ENCODE assay signal across 10 mouse cellular contexts in genomic region chr19:36809476-36810168, GRCm38 (mm10). TPM values are rescaled to one million over a fixed set of nuclear protein-coding genes. Genes with fewer than 3 reads are reported as not detected.
A peak's percentile ranks its signal among the peaks of the same experiment; 100 is the strongest.
DNase-seq lines count a peak whose midpoint lies in the region; ATAC-seq and TF ChIP-seq lines count a peak whose summit lies in the region.
"Had no signal": no experiment of that assay in that cellular context is flagged by ENCODE, and none has a peak within 500 bp of the region (broad histone marks: within the 10 kb centered on the region; RNA-seq: fewer than 3 reads in every experiment).

No protein-coding gene starts in this region.

- no peak overlapping the region for H3K4me2 ChIP-seq in liver, embryonic 13.5 days

- no peaks in the 10 kb centered on the region for H3K27me3 ChIP-seq in liver, embryonic 13.5 days
- H3K27me3 ChIP-seq in forebrain, embryonic 10.5 days (ENCODE audit: poor library complexity, severe bottlenecking) = no peaks in the 10 kb centered on the region
- H3K27me3 ChIP-seq: liver, embryonic 15.5 days had no signal

- ATAC-seq in liver, embryonic 13.5 days (ENCODE audit: low read depth) = peak; percentile 58; the same call in 1 of the 2 replicates

- peak overlapping the region; percentile 74 for H3K27ac ChIP-seq in left cerebral cortex, adult 2 months
- no peak overlapping the region for H3K27ac ChIP-seq in liver, embryonic 13.5 days
- H3K27ac ChIP-seq in forebrain, embryonic 10.5 days = no peak overlapping the region

- no peak for TF ChIP-seq CTCF in left cerebral cortex, adult 2 months (IDR thresholded peaks at IDR 0.05)

- intact Hi-C loops in left cerebral cortex, adult 2 months (cut with DNase I) = loop anchor here (5.0 kb wide), 1 partner anchor 337 kb away; no protein-coding TSS in a partner anchor

- H3K4me1 ChIP-seq in liver, embryonic 13.5 days (replicated peaks) = 0 out of 2 replicates have a peak, but pooled peaks cover 6% of the 10 kb centered on the region
- peaks cover 8% of the 10 kb centered on the region for H3K4me1 ChIP-seq in forebrain, embryonic 10.5 days

- H3K9me3 ChIP-seq in liver, embryonic 13.5 days (replicated peaks) = no peaks in the 10 kb centered on the region
- no peaks in the 10 kb centered on the region for H3K9me3 ChIP-seq in forebrain, embryonic 10.5 days
- H3K9me3 ChIP-seq: liver, embryonic 15.5 days had no signal

- H3K4me3 ChIP-seq in left cerebral cortex, adult 2 months = no peak overlapping the region
- H3K4me3 ChIP-seq in liver, embryonic 13.5 days (replicated peaks) = no peak overlapping the region
- H3K4me3 ChIP-seq in forebrain, embryonic 10.5 days = no peak overlapping the region
- H3K4me3 ChIP-seq: liver, embryonic 15.5 days had no signal

- H3K36me3 ChIP-seq in liver, embryonic 13.5 days = no peaks in the 10 kb centered on the region
- no peaks in the 10 kb centered on the region for H3K36me3 ChIP-seq in forebrain, embryonic 10.5 days (replicated peaks)
- H3K36me3 ChIP-seq: liver, embryonic 15.5 days had no signal

- no peak overlapping the region for H3K9ac ChIP-seq in liver, embryonic 13.5 days
- H3K9ac ChIP-seq: liver, embryonic 15.5 days had no signal

- DNase-seq in left cerebral cortex, adult 2 months (ENCODE audit: extremely low spot score in 1 of 2, low spot score in 2 of 2) = no peak
- DNase-seq in left cerebral cortex, adult 9 months (ENCODE audit: low spot score in 2 of 2) = no peak
- peak; percentile 59 for DNase-seq in brain, adult 2 months (ENCODE audit: low read depth, low spot score)
- peak; percentile 55 for DNase-seq in kidney, adult 18-20 months
- DNase-seq in liver, embryonic 13.5 days = no peak
- no peak for DNase-seq in urinary bladder, adult 2 months (ENCODE audit: low spot score)
- no peak for DNase-seq in forebrain, embryonic 10.5 days (ENCODE audit: extremely low spot score, low spot score)
- DNase-seq: cerebellum, adult 9-10 months; gastrocnemius, postnatal 25 days had no signal

- 32% methylated on average over 12 of the region's 12 CpGs for WGBS in liver, embryonic 13.5 days (ENCODE audit: insufficient replicate concordance)
- 37% methylated on average over 12 of the region's 12 CpGs for WGBS in forebrain, embryonic 10.5 days

RNA-seq across cellular contexts. Expression of gene Tnks2, which starts 24.4 kb away (rescaled TPM):
- total RNA-seq in left cerebral cortex, adult 2 months (2021) = 100 to 1,000 TPM; 109 to 124 TPM
- 14.5 and 16.3 TPM in 2 replicates for polyA plus RNA-seq in liver, embryonic 13.5 days (2015; fragmentation: Nextera tagmentation; extraction: Ambion mirVana)
- polyA plus RNA-seq in urinary bladder, adult 2 months (2012; rRNA removed) = 56.5 and 59.2 TPM in 2 replicates
- polyA plus RNA-seq in forebrain, embryonic 10.5 days (2016; fragmentation: Nextera tagmentation; extraction: Ambion mirVana) = 48.5 and 52.5 TPM in 2 replicates

Comparison
In these comparisons a context has a peak if more than half of its experiments do, and no peak if none do; other contexts are left out.
1. DNase-seq: peak in brain, adult 2 months (single experiment) and kidney, adult 18-20 months (single experiment); none in left cerebral cortex, adult 2 months (0 of 2), left cerebral cortex, adult 9 months (0 of 2), liver, embryonic 13.5 days (single experiment), urinary bladder, adult 2 months (single experiment) and forebrain, embryonic 10.5 days (single experiment).